Mouse (Mus musculus) ovary, postnatal 14 days (tissue): ENCODE results near the gene Efs.
A peak's percentile ranks its signal among the peaks of the same experiment; 100 is the strongest.

Experiments
- DNase-seq: peaks from one replicate; pipeline ENCODE4 v3.0.0; 2022; ENCODE audit warnings: low spot score

The Efs gene

GRCm38 (mm10) chr14:54920076-54920685 lies 5.7 kb downstream of the Efs start:
- DNase-seq, result no peak

GRCm38 (mm10) chr14:54913343-54913742 lies 12.6 kb downstream of the Efs start:
- no peak for DNase-seq

GRCm38 (mm10) chr14:54912886-54913285 lies 13.0 kb downstream of the Efs start, which contains the start of gene Slc22a17:
Slc22a17 (minus strand) TSS chr14:54913132.
- peak; percentile 69 for DNase-seq

GRCm38 (mm10) chr14:54912109-54912850 lies 13.6 kb downstream of the Efs start:
- no peak for DNase-seq

GRCm38 (mm10) chr14:54908682-54909081 lies 17.2 kb downstream of the Efs start:
- no peak for DNase-seq

GRCm38 (mm10) chr14:54903641-54904040 lies 22.3 kb downstream of the Efs start:
- DNase-seq, result no peak

GRCm38 (mm10) chr14:54900383-54900782 lies 25.5 kb downstream of the Efs start:
- DNase-seq, result peak; percentile 63

GRCm38 (mm10) chr14:54897445-54897844 lies 28.5 kb downstream of the Efs start:
- no peak for DNase-seq

- DNase-seq, result peak; percentile 49
Measured at GRCm38 (mm10) chr14:54894296-54895151, 31.4 kb downstream of the Efs start.

GRCm38 (mm10) chr14:54893651-54894181 lies 32.2 kb downstream of the Efs start:
- peak; percentile 95 for DNase-seq

GRCm38 (mm10) chr14:54892200-54892599 lies 33.7 kb downstream of the Efs start, which contains the start of gene Pabpn1:
Pabpn1 (plus strand) TSS chr14:54892500.
- DNase-seq, result no peak

GRCm38 (mm10) chr14:54885309-54885708 lies 40.6 kb downstream of the Efs start:
- no peak for DNase-seq

GRCm38 (mm10) chr14:54884022-54884712 lies 41.8 kb downstream of the Efs start:
- DNase-seq, result no peak

- DNase-seq, result peak; percentile 63
Measured at GRCm38 (mm10) chr14:54883154-54884021, 42.5 kb downstream of the Efs start, which contains the start of the genes Bcl2l2 and Gm20521. Bcl2l2 (plus strand) TSS chr14:54883377. Gm20521 (plus strand) TSS chr14:54883441.

GRCm38 (mm10) chr14:54877048-54877715 lies 48.7 kb downstream of the Efs start, which contains the start of gene Ppp1r3e:
Ppp1r3e (minus strand) TSS chr14:54877550.
- DNase-seq, result peak; percentile 60

- DNase-seq, result peak; percentile 83
Measured at GRCm38 (mm10) chr14:54876539-54877047, 49.3 kb downstream of the Efs start.

- no peak for DNase-seq
Measured at GRCm38 (mm10) chr14:54875844-54876538, 49.9 kb downstream of the Efs start.

GRCm38 (mm10) chr14:54874165-54874564 lies 51.8 kb downstream of the Efs start:
- no peak for DNase-seq

GRCm38 (mm10) chr14:54870861-54871260 lies 55.1 kb downstream of the Efs start, which contains the start of gene Homez:
Homez (minus strand) TSS chr14:54870961.
- no peak for DNase-seq
